Mouse (Mus musculus) CH12.LX (cell line): ENCODE measurements around the gene Dhx33.

ENCODE experiments used
- CTCF ChIP-seq, 2 experiments: IDR thresholded peaks in 1 of 2; conservative IDR thresholded peaks in 1 of 2; 2 replicates each; pipeline ENCODE4 v1.5.1; 2011 to 2012; ENCODE audit warnings: low read depth in 2 of 2, low read length in 2 of 2, improper control_type of control experiment in 1 of 2, inconsistent platforms in 1 of 2, mild to moderate bottlenecking in 1 of 2, moderate library complexity in 1 of 2
- EP300 ChIP-seq: IDR thresholded peaks from 2 replicates; pipeline ENCODE4 v1.6.1; 2011; ENCODE audit warnings: low read length, improper control_type of control experiment
- HCFC1 ChIP-seq: IDR thresholded peaks from 2 replicates; pipeline ENCODE4 v1.6.1; 2012; ENCODE audit warnings: low read depth, mild to moderate bottlenecking, inconsistent platforms, low read length, improper control_type of control experiment
- KAT2A ChIP-seq: IDR thresholded peaks from 2 replicates; pipeline ENCODE4 v1.6.1; 2012; ENCODE audit warnings: low read length, improper control_type of control experiment, inconsistent platforms; ENCODE audit not compliant: insufficient replicate concordance
- MAZ ChIP-seq: IDR thresholded peaks from 2 replicates; pipeline ENCODE4 v1.6.1; 2012; ENCODE audit warnings: low read depth, mild to moderate bottlenecking, inconsistent platforms, low read length, improper control_type of control experiment, moderate library complexity
- MXI1 ChIP-seq: IDR thresholded peaks from 2 replicates; pipeline ENCODE4 v1.6.1; 2011; ENCODE audit warnings: mild to moderate bottlenecking, low read depth, low read length, improper control_type of control experiment
- POLR2A ChIP-seq: IDR thresholded peaks from 2 replicates; pipeline ENCODE4 v1.6.1; 2011; ENCODE audit warnings: low read depth, mild to moderate bottlenecking, improper control_type of control experiment, low read length
- POLR2AphosphoS2 ChIP-seq: IDR thresholded peaks from 2 replicates; pipeline ENCODE4 v1.6.1; 2011; ENCODE audit warnings: low read depth, low read length, improper control_type of control experiment
- USF1 ChIP-seq: IDR thresholded peaks from 2 replicates; pipeline ENCODE4 v1.6.1; 2014; ENCODE audit warnings: low read depth, mild to moderate bottlenecking, inconsistent platforms, low read length, improper control_type of control experiment
- ZKSCAN1 ChIP-seq: IDR thresholded peaks from 2 replicates; pipeline ENCODE4 v1.6.1; 2012; ENCODE audit warnings: low read depth, inconsistent platforms, low read length, improper control_type of control experiment, borderline replicate concordance
- ZNF384 ChIP-seq: IDR thresholded peaks from 2 replicates; pipeline ENCODE4 v1.6.1; 2012; ENCODE audit warnings: low read depth, low read length, improper control_type of control experiment, inconsistent platforms

DNA sequence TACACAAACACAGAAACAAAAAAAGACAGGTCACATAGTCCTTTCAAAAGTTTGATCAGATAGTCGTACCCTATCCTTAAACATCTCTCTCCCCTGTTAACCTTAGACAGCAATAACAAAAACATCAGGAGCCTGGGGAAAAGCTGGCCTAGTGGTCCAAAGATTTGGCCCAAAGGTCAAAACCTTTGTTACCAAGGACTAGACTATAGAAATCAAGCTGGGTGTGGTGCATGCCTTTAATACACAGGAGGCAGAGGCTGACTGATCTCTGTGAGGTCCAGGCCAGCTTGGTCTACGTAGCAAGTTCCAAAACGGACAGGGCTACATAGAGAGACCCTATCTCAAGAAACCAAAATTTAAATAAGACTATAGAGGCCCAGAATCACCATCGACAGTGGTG lies 49.5 kb downstream of the Dhx33 start:
- no peak for TF ChIP-seq CTCF (conservative IDR thresholded peaks at IDR 0.05 in 1 of 2, IDR thresholded peaks at IDR 0.05 in 1 of 2; ENCODE audit: low read depth in 2 of 2, low read length in 2 of 2)
- TF ChIP-seq EP300, result no peak
- no peak for TF ChIP-seq POLR2AphosphoS2
- TF ChIP-seq POLR2A, result no peak
- no peak for TF ChIP-seq MXI1
- TF ChIP-seq ZNF384, result no peak
- no peak for TF ChIP-seq ZKSCAN1
- TF ChIP-seq HCFC1, result no peak
- TF ChIP-seq KAT2A, result no peak
- no peak for TF ChIP-seq USF1
- no peak for TF ChIP-seq MAZ
